Mouse (Mus musculus) heart, adult 11 months (tissue): ENCODE results near the gene Fscn3.

Source experiments
- DNase-seq: peaks from one replicate; pipeline ENCODE4 v3.0.0; 2022

Gene Fscn3

DNA sequence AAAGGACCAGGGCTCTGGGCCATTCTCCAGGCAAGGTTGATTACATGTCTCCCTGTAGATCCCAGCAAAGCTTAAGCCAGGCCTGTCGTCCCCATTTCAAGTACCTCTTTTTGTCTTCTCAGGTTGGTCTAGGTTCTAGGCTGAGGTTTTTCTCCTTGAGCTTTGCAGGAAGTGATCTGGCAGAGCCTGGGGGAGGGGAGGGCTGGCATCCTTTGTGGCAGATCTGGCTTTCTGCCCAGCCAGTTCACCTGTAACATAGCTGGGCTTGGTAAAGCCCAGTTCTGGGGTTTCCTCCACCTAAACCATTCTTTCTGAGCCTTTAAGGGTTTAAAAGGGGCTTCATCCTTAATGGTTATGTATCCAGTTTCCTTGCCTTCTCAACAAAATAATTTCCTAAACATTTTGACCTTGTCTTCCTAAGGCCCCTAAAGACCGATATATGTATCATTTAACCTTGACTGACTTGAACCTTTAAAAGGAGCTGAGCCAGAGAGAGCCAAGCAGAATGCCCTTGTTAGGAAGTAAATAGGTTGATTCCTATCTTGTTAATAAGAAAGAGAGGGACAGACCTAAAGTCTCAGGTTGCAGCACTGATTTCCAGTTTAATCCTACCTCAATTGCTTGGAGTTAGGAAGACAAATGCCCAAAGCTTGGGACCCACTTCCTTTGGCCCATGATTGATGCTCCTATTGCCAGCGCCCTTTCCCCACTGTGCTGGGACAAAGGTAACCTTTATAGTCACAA is at the start of gene Fscn3:
Gene Fscn3 (plus strand): TSS at position 694 of the 744 bp plus-strand sequence.
- DNase-seq, result no peak

DNA sequence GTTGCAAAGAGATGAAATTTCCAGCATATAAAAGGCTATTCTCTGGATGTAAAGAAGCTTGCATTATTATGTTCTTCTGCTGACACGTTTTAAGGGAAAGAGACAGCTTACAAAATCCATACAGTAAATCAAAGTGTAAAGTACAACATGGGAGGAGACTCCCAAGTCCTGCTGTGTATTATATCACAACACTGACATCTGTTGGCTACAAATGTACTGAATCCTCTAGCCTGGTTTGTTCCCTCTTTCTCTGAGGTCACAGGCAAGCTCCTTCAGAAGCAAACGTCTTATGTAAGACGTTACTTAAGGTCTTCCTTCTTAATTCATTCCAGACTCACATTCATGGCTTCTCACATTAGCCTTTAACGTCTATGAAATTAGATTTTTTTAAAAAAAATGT is 45.6 kb upstream of the Fscn3 start:
- DNase-seq, result no peak

DNA sequence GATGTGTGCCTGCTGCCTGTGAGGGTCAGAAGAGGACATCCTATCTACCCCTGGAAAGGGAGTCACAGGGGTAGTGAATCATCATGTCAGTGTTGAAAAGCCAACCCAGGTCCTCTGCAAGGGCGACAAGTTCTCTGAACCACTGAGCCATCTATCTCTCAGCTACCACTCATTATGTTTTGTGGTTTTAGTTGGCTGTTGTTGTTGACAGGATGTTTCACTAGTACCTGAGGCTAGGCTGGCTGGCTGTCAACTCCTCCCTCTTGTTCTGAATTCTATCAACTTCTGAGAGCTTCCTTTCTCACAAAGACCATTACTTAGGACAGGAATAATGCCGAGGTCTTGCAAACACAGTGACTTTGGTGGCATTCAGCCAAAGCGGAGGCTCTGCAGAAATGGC is 42.4 kb upstream of the Fscn3 start:
- no peak for DNase-seq

DNA sequence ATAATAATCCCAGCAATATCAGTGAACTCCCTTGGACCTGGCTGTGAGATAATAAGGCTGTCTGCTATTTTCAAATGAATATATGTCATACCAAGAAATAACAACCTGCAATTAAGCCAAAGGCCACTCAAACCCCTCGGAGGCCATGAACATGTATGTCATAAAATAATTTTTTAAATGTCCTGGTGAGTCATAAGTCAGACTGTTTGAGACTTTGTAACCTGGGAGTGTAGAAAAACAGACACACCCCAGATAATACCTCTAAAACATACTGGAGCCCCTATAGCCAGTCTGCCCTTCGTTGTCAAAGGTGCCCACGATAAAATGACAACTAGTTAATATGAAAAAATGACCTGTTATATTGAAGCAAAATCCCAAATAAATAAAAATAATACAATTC is 38.6 kb upstream of the Fscn3 start:
- no peak for DNase-seq

DNA sequence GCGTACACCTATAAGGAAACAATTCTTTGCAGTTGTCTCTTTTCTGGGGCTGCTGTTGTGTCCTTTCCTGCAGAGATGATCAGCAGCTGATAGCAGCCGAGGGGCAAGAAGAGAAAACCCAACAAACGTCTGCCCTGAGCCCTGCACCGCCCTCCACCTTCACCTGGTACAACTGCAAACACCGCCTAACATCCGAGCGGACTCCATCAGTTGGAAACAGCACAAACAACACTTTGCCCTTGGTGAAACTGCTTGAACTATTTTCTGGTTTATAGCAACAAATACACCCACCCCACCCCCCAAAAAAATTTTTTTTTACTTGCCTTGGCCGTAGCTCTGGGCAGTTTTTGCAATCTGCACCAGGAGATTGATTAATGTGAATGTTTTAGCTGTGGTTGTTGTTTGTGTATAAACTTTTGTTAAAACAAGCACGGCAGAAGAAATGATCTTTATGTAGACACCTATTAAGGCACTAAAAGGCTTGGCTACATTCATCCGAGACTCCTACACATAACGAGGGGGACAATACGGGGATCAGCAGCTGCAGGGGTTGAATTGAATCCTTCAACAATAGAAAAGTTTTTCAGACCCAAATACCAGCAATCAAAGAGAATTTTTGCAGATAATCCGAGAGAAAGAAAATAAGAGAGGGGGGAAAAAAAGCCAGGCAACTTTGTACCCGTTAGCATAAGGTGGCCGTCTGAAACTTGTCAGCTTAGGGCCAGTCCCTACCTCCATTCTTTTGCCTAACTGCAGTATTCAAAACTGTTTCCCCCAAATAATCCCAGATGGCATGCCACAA is 31.3 kb upstream of the Fscn3 start:
- DNase-seq, result peak; percentile 65

DNA sequence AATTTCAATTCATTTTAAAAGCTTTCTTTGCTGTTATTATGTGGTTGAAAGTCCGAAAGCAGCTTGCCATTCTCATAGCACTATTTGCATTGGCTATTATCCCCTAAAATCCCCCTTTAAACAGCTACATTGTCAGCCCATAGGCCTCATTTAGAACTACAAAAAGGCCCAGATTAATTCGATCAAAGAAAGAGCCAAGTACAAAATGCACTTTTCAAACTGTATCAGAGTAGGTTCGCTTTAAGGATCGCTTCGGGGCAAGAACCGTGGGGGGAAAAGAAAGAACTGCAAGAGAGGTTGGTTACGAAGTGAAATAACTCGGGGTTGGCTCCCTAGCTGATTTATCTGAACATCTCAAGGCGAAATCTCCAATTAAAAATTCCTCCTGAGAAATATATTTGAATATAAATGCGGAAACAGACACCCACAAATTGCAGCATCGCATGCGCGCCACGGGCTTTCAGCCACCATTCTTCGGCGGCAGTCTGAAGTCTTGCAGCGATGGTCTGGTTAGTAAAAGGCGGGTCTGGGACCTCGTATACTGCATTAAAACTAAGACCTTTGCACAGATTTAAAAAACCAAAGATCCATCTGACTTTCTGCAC is 30.6 kb upstream of the Fscn3 start:
- DNase-seq, result peak; percentile 72

DNA sequence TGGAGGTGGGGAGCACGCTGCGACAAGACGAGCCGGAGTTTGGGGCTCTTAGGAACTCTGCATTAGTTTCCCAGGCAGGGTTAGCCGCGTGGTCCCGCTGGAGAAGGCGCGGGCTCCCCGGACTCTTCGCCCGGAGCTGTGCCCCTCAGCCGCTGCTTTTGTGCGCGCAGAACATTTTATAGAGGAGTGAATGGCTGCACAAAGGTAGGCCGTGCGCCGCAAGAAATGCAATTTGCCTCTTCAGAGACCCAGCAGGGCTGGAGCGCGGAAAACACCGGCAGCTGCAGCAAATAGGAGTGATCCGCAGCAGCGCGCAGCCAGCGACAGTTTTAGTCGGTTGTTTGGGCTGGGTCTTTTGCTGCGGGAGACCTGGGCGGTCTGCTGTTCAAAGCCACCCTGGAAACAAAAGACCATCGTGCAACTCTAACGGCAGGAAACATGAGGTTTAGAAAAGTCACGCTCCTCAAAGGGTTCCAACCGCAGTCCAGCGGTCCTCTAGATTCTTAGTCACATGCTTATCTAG is 29.8 kb upstream of the Fscn3 start, which contains the start of gene Zfp800:
Gene Zfp800 (minus strand): TSS at position 325 of the 523 bp plus-strand sequence.
- DNase-seq, result peak; percentile 85

DNA sequence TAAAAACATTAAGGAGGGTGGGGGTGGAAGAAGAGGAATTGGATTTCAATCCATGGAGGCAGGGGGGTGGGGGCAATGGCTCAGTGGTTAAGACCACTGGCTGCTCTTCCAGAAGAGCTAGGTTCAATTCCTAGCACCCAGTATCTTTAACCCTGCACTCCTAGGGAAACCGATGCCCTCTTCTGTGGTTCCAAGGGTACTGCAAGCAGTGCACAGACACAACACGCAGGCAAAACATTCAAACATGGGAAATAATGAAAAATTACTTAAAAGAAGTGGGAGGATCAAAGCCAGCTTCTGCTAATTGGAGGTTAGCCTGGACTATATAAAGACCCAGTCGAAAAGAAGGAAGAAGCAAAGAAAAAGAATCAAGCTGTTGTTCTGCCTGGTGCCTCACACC is 28.9 kb upstream of the Fscn3 start:
- DNase-seq, result peak; percentile 22

DNA sequence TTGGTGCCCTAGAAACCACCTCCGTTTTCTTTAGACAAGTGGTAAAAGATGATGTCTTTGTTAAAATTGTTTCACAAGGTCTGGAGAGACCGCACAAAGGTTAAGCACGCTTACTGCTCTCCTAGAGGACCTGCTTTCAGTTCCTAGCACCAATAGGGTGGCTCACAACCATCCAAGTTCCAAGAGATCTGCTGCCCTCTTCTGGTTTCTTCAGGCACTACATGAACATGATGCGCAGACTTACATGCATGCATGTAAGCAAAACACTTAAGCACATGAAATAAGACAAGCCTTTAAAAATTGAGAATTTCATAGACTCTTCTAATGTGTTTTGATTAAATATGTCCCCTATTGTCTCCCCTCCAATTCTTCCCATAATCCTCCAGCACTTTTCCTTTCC is 27.8 kb upstream of the Fscn3 start:
- DNase-seq, result peak; percentile 48

DNA sequence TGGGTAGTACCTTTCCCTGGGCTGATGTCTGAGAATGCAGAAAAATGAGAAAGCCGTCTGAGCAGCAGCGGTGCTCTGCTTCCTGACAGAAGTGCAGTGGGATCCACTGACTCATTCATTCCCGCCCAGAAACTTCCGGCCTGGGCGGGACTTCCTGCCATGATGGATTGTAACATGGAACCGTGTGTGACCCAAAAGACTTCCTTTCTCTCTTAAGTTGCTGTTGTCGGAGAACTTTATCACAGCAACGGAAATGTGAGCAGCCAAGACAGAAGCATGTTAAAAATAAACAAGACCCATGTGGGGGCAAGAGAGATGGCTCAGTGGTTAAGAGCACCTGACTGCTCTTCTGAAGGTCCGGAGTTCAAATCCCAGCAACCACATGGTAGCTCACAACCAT is 17.5 kb upstream of the Fscn3 start:
- peak; percentile 97 for DNase-seq

DNA sequence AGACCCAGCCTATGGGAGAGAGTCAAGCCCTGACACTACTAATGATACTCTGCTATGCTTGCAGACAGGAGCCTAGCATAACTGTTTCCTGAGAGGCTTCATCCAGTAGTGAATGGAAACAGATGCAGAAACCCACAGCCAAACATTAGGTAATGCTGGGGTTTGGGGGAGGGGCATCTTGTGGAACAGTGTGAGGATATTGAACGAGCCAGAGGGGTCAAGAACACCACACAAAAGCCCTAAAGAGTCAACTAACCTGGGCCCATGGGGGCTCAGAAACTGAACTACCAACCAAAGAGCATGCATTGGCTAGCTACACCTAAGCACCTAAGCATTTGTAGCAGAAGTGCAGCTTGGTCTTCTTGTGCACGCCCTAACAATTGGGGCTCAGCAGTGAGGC is 16.4 kb upstream of the Fscn3 start:
- no peak for DNase-seq

DNA sequence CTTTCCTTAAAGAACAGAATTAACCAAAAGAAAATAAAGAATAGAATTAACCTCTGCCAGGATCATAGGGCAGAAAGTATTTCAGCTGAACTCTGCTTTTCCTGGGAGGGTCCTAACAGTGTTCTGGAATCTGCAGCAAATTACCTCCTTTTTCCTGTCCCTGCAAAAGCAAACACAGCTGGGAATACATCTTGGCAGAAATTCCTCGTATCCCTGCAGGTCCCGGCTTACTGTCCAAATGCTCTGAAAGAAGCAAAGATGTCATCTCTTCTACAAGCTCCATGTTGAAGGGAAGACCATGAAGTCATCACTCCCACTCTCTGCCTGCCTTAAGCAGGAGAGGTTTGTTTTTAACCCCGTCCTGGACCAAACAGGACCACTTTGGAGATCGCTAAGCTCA is 10.6 kb upstream of the Fscn3 start:
- peak; percentile 95 for DNase-seq

DNA sequence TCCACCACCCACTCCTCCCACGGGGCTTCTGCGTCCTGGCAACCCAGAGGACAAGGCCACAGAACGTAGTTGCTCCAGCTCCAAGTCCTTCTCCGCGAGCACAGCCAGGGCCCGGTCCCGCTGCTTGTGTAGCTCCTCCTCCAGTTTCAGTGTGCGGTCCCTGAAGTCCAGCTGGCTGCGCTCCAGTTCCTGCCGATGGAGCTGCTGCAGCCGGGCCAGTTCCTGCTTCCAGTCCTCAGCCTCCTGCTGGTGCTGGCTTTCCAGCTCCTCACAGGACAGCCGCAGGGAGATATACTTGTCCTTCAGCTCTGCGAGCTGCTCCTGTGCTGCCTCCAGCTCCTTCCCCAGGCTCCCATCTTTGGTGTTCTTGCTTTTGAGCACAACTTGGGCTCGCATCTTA is 9.1 kb upstream of the Fscn3 start:
- peak; percentile 99 for DNase-seq

DNA sequence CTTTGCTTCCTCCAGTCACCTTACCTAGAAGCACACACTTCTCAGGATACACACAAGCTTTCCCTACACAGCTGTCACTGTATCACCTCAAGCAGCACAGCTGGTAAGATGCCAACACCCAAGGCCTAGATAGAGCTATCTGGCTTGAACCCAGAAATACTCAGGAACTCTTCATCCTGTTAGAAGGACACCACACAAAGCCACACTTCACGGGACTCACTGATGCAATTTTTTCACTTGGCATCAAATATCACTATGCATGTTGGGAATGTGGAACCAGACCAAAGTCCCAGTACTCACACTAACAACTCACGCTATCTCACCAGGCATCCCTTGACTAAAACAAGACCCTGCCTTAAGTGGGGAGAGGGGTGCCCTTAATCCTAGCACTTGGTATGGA is 7.9 kb upstream of the Fscn3 start:
- DNase-seq, result peak; percentile 84

DNA sequence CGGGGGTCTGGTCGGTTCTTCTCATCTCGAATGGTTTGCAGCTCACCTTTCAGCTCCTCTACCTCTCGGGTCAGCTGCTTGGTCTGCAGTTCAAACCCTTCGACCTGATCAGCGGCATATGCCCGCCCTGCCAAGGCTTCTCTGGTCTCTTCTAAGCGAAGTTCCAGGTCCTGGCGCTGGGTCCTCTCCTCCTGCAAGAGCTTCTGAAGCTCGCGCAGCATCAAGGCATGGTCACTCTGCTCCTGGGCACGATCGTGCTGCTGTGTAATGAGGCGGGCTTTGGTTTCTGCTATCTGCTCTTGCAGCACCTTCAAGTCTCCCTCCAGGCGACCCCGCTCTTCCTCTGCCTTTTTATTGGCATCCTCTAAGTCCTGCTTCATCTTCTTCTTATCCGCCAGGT is 7.2 kb upstream of the Fscn3 start:
- DNase-seq, result peak; percentile 93

DNA sequence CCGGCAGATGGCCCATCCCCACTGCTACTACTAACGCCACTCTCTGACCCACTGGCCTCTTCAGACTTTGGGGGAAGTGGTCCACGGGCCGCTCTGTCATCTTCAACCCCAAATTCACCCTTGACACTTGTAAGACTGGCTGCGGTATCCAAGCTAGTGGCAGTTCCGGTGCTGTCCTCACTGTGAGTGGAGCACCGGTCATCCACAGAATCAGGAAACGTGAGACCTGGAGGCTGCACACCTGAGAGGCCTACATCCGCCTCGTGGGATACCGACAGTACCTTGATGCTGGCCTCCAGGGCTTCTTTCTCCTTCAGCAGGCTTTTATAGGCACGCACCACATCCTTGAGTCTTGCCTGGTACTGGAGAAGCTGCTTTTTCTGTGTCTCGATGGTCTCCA is 6.7 kb upstream of the Fscn3 start:
- DNase-seq, result peak; percentile 92

DNA sequence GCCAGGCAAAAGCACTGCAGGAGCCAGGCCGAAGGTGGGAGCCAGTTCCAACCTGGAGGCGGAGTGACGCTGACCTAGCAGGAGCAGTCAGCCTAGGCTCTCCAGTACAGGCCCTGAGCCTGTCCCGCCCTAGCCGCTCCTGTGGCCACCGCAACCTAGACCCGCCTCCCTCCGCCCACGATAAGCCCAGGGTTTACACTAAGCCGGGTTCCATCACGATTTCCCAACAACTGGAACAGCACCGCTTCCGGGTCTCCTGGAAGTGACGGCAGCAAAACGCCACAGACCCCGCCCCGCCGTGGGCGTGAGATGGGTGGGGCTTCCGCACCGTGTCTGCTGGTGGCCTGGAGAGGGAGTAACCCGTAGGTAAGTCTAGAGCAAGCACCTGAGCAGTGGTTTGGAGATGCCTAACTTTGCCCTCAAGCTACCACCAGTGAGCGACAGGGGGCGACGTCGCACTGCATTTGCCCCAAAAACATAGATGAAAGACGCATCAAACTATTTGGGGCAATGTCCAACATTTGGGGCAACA is 6.1 kb upstream of the Fscn3 start:
- DNase-seq, result peak; percentile 99

DNA sequence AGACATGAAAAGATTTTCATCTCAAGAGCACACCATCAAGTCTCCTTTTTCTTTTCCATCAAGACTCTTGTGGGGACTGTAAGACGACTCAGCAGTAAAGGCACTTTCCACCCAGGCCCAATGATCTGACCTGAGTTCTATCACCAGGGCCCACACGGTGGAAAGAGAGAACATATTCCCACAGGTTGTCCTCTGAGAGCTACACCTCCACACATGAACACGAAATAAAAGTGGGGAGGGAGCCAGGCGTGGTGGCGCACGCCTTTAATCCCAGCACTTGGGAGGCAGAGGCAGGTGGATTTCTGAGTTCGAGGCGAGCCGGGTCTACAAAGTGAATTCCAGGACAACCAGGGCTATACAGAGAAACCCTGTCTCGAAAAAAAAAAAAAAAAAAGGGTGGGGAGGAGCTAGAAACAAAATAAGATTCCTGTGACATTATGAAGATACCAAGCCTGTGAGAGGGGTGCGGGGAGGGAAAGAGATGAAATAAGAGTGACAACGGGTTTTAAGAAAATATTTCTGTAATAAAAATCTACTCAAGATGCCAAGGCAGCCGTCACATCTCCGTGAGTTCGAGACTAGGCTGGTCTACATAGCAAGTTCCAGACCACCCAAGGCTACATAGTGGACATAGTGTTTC is 4.8 kb upstream of the Fscn3 start:
- DNase-seq, result peak; percentile 86

DNA sequence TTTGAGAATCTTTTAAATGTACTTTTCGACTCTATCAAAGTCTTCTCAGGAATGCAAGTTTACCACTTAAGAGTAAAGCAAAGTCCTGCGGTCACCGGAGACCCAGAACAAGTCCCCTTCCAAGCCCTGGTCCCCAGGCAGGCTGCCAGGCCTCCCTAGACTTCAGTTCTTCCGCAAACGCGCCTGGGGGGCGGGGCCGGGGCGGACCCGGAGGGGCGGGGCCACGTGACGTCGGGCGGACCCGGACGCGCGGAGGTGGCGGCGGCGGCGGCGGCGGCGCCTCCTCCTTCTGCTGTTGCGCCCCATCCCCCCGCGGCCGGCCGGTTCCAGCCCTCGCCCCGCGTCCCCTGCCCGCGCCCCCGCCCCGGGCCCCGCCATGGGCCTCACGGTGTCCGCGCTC is 4.3 kb upstream of the Fscn3 start, which contains the start of gene Arf5:
Gene Arf5 (plus strand): TSS at position 248 of the 400 bp plus-strand sequence.
- peak; percentile 99 for DNase-seq

DNA sequence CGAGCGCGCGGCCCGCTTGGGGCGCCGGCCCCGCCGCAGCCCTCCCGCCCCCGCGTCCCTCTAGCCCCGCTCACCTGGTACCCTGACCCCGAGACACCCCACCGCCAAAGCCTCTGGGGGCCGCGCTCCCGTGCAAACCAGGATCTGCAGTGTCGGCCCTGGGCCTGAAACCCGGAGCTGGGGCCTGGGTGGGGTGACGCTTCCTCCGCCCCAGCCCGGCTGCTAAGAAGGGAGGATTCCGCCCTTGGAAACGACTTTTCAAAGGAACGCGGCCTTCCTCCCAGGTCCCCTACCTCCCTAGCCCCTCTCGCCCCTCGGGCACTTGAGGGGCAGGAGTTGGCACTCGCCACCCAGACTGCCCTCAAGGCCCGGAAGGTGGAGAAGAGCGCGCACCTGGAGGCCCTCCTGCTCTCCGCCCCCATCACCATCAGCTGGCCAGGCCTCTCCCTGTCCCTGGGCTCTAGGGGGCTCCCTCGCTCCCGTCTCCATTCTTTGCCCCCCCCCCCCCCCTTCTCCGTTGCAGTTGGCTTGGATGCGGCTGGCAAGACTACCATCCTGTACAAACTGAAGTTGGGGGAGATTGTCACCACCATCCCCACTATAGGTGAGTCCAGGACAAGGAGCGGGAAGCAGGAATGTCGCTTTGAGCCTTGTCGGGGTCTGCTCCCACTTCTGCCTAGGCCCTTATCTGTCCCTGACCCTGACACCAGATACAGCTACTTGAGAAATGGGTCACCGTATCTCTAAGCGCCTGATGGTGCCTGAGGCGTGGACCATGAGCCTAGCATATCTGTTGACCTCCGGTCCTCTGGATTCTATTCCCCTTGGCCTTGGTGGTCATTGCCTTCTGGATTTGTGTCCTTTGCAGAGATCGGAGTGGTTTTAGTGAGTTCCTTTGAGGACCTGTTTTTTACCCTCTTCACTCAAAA is 3.6 kb upstream of the Fscn3 start:
- no peak for DNase-seq

DNA sequence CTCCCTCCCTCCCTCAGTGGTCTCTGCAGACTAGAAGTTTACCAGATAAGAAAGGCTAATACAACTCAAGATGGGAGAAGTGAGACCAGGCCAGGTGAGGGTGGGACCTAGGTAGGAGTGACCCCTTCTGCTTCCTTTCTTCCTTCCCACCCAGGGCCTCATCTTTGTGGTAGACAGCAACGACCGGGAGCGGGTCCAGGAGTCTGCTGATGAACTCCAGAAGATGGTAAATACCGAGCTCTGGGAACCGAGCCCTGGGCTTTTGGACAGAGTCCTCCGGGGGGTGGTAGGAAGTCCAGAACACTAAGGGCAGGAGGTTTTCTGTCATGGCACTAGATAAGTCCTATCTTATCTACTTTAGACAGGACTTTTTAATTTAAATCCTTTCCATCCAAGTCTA is 2.6 kb upstream of the Fscn3 start:
- peak; percentile 91 for DNase-seq

DNA sequence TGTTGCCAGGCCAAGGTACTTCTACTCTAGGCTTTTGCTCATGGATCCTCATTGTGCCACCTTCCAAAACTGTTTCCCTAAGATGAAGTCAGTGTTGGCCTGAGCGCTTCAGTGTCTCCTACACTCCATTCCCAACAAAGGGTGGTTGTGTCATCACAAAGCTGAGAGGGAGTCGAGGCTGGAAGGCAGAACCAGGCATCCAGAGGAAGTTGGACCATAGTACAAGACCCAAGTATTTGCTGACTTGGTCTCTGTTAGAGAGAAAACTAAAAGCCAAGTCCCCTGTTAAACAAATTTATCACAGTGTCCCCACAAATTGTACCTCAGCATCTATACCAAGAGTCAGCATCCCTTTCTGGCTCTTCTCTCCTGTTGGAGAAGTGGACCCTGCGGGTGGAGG is 701 bp downstream of the Fscn3 start, which contains the start of gene Gcc1:
Gene Gcc1 (minus strand): TSS at position 101 of the 400 bp plus-strand sequence.
- DNase-seq, result no peak
